Comparison of ENCODE assay signal across 16 mouse cellular contexts in the genomic region with DNA sequence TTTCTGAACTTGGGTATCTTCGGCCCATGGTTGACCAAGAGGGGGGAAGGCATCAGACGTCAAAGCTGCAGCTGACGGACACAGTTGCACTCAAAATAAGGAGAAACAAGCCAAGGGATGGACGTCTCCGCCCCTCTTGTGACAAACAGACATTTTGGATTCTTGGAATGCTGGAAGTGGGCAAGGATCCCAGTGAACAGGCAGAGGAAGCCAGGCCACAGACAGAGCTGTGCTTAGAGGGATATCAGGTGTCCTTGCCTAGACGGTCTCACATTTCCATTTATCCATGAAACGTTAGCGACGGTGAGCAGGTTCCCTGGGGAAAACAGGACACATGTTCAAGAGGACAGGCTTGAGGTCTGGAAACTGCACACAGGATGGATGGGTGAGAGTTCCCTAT.
DNase-seq lines count a peak whose midpoint lies in the region; TF ChIP-seq lines count a peak whose summit lies in the region.
"Had no signal": no experiment of that assay in that cellular context is flagged by ENCODE, and none has a peak within 500 bp of the region (broad histone marks: within the 10 kb centered on the region; RNA-seq: fewer than 3 reads in every experiment).

No protein-coding gene starts in this region.

- H3K79me2 ChIP-seq in myocyte (ENCODE audit: control insufficient read depth, insufficient read depth) = no peaks in the 10 kb centered on the region

- no peaks in the 10 kb centered on the region for H3K27me3 ChIP-seq in myocyte (ENCODE audit: control insufficient read depth, insufficient read depth, insufficient read length)
- H3K27me3 ChIP-seq: heart, embryonic 15.5 days; hindbrain, embryonic 15.5 days; neural tube, embryonic 13.5 days had no signal

- H3K4me3 ChIP-seq in myocyte = no peak overlapping the region
- H3K4me3 ChIP-seq: heart, embryonic 15.5 days; hindbrain, embryonic 15.5 days; neural tube, embryonic 13.5 days had no signal

- DNase-seq in cerebellum, postnatal 14 days = peak; percentile 12 to 15
- DNase-seq in cerebellum, postnatal 36 days = no peak
- peak; percentile 8 for DNase-seq in kidney, postnatal 10 days
- no peak for DNase-seq in kidney, adult 8-10 months
- peak; percentile 6 for DNase-seq in gastrocnemius, postnatal 25 days
- DNase-seq in urinary bladder, postnatal 14 days (ENCODE audit: low spot score) = no peak
- DNase-seq in adrenal gland, adult (ENCODE audit: inconsistent age in 2 of 2, low spot score in 1 of 2) = no peak
- DNase-seq: adrenal gland, postnatal 25 days; cerebellum, postnatal 25 days; kidney, adult 18-20 months; liver; thymus, postnatal 25 days had no signal

- H3K36me3 ChIP-seq in myocyte (ENCODE audit: control insufficient read depth, insufficient read depth) = no peaks in the 10 kb centered on the region
- H3K36me3 ChIP-seq: heart, embryonic 15.5 days; hindbrain, embryonic 15.5 days; neural tube, embryonic 13.5 days had no signal

- peak overlapping the region; percentile 31 for H3K4me2 ChIP-seq in myocyte (ENCODE audit: low read depth)
- H3K4me2 ChIP-seq: heart, embryonic 15.5 days; hindbrain, embryonic 15.5 days; neural tube, embryonic 13.5 days had no signal

- no peak for TF ChIP-seq POLR2A in myocyte (IDR thresholded peaks at IDR 0.05; ENCODE audit: insufficient read length, low read depth)

- no peak overlapping the region for H3ac ChIP-seq in myocyte (ENCODE audit: control insufficient read depth, insufficient read length)

TF ChIP-seq in myocyte, 11 proteins besides CTCF, POLR2A, EP300 and RAD21:
- TF ChIP-seq MAX (IDR thresholded peaks at IDR 0.05; ENCODE audit: low read depth) = no peak
- peak in 2 of 3 experiments; percentile 1 to 34 for TF ChIP-seq MYOD1 (IDR thresholded peaks at IDR 0.05; ENCODE audit: control insufficient read depth in 1 of 3, insufficient read length in 2 of 3, low read depth in 2 of 3)
- peak in 1 of 3 experiments; percentile 20 for TF ChIP-seq MYOG (IDR thresholded peaks at IDR 0.05; ENCODE audit: control insufficient read depth in 1 of 3, insufficient read depth in 1 of 3, insufficient read length in 2 of 3, low read depth in 2 of 3)
TF ChIP-seq in myocyte: peak in this region for 2.

Comparison
In these comparisons a context has a peak if more than half of its experiments do, and no peak if none do; other contexts are left out.
1. DNase-seq: peak in cerebellum, postnatal 14 days (2 of 2), kidney, postnatal 10 days (single experiment) and gastrocnemius, postnatal 25 days (single experiment); none in cerebellum, postnatal 36 days (0 of 2), kidney, adult 8-10 months (0 of 2), urinary bladder, postnatal 14 days (single experiment) and adrenal gland, adult (0 of 2).